Mouse (Mus musculus) limb, embryonic 11.5 days (tissue): ENCODE measurements around the gene Manba. TPM values are rescaled to one million over a fixed set of nuclear protein-coding genes. Genes with fewer than 3 reads are reported as not detected.
A peak's percentile ranks its signal among the peaks of the same experiment; 100 is the strongest.

Experiments
- ATAC-seq: fragments of 200-750 bp; cut with Nextera tagmentation; 2 replicates; pipeline ENCODE4 v1.8.0; 2017; ENCODE audit warnings: low read depth; ENCODE audit not compliant: insufficient number of reproducible peaks, low FRiP score, low TSS enrichment
- DNase-seq: peaks from one replicate; pipeline ENCODE4 v3.0.0-alpha.2; 2015; ENCODE audit warnings: low spot score
- H3K27ac ChIP-seq: fragments of 300-500 bp; sonication (generic); replicated peaks from 2 replicates; pipeline ENCODE4 v1.5.1; 2014; ENCODE audit warnings: low read depth, mild to moderate bottlenecking, low read length
- H3K27me3 ChIP-seq: fragments of 300-500 bp; sonication (generic); 2 replicates; pipeline ENCODE4 v1.6.1; 2014; ENCODE audit warnings: mild to moderate bottlenecking, low read length, mixed read lengths; ENCODE audit not compliant: control insufficient read depth, insufficient read depth
- H3K36me3 ChIP-seq: fragments of 300-500 bp; sonication (generic); 2 replicates; pipeline ENCODE4 v1.6.1; 2014; ENCODE audit warnings: mild to moderate bottlenecking, low read length, moderate library complexity, mixed read lengths; ENCODE audit not compliant: control insufficient read depth, insufficient read depth
- H3K4me1 ChIP-seq: fragments of 300-500 bp; sonication (generic); 2 replicates; pipeline ENCODE4 v1.6.1; 2014; ENCODE audit warnings: low read length, mixed read lengths; ENCODE audit not compliant: control insufficient read depth, insufficient read depth
- H3K4me2 ChIP-seq: fragments of 300-500 bp; sonication (generic); 2 replicates; pipeline ENCODE4 v1.6.1; 2014; ENCODE audit warnings: low read depth, mild to moderate bottlenecking, moderate library complexity; ENCODE audit not compliant: severe bottlenecking
- H3K4me3 ChIP-seq: fragments of 300-500 bp; sonication (generic); 2 replicates; pipeline ENCODE4 v1.5.1; 2014; ENCODE audit warnings: low read depth, low read length
- H3K9ac ChIP-seq: fragments of 300-500 bp; sonication (generic); 2 replicates; pipeline ENCODE4 v1.6.1; 2014; ENCODE audit warnings: mild to moderate bottlenecking, low read length
- H3K9me3 ChIP-seq: fragments of 300-500 bp; sonication (generic); 2 replicates; pipeline ENCODE4 v1.6.1; 2016; ENCODE audit warnings: low read length; ENCODE audit not compliant: control insufficient read depth
- WGBS: fragments of 180-500 bp; shearing (Covaris S2); extraction: QIAGEN DNeasy Blood & Tissue Kit; methylation state at CpG from one replicate; pipeline ENCODE4 v1.1.7; 2014; 5-methylcytosine and 5-hydroxymethylcytosine counted together
- polyA plus RNA-seq: library from polyadenylated mRNA; unstranded; fragments of >200 nt; fragmentation: Nextera tagmentation; extraction: Ambion mirVana; gene quantifications from 2 replicates; pipeline ENCODE4 v1.2.1, GENCODE M21; 2014

The Manba gene
- polyA plus RNA-seq, 1 experiment from 2014 or later: 4.1 TPM

GRCm38 (mm10) chr3:135568633-135569032 lies 83.2 kb downstream of the Manba start:
- WGBS: 62% methylated on average over 5 of the region's 5 CpGs
- Histone ChIP-seq H3K4me1 (no peaks in the 10 kb centered on the region), H3K9ac (no peak overlapping the region), H3K9me3 (no peaks in the 10 kb centered on the region), H3K27ac (no peak overlapping the region), H3K27me3 (no peaks in the 10 kb centered on the region), H3K36me3 (no peaks in the 10 kb centered on the region), H3K4me3 (no peak overlapping the region), H3K4me2 (no peak overlapping the region)
- no peak for DNase-seq
- ATAC-seq: no peak

DNA sequence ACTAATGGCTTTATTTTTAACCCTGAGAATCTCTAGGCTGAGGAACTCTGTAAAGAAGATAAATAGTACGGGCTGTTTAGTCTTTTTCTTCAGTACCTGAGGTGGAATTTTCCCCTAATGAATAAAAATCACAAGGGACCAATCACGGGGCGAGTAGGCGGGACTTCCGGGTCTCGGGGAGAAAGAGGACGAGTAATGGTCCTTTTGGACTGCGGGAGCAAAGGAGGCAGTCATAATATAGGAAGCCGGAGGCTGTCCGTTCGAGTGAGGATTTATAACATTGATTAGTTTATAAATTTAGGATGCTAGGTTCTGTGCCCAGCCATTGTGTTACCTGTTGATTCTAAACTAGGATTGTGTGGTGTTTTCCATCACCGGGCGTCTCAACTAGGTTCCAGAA lies 86.1 kb downstream of the Manba start:
- H3K9me3 ChIP-seq: no peaks in the 10 kb centered on the region
- H3K27me3 ChIP-seq: no peaks in the 10 kb centered on the region
- H3K9ac ChIP-seq: no peak overlapping the region
- no peak for ATAC-seq
- H3K4me1 ChIP-seq: no peaks in the 10 kb centered on the region
- 63% methylated on average over 13 of the region's 13 CpGs for WGBS
- H3K36me3 ChIP-seq: no peaks in the 10 kb centered on the region
- no peak for DNase-seq
- H3K4me3 ChIP-seq: no peak overlapping the region
- H3K4me2 ChIP-seq: no peak overlapping the region
- no peak overlapping the region for H3K27ac ChIP-seq

DNA sequence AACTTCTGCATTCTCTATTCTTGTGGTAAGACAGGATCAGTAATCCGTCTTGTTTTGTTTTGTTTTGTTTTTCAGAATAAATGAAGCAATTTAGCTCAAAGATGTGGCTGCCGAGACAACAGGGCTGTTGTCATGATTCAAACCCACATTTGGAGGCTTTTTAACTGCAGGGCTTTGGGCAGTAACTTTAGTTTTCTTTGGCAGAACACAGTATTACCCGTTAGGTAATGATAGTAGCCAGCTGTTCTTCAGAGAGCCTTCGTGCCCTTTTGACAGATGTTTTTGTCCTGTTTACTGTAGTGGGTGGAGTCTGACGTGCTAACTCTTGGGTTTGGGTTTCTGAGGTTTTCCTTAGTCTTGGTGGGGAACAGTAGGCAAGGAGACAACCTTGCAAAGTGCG lies 87.6 kb downstream of the Manba start:
- H3K4me3 ChIP-seq: no peak overlapping the region
- no peak overlapping the region for H3K9ac ChIP-seq
- no peaks in the 10 kb centered on the region for H3K27me3 ChIP-seq
- H3K36me3 ChIP-seq: no peaks in the 10 kb centered on the region
- H3K9me3 ChIP-seq: no peaks in the 10 kb centered on the region
- H3K4me2 ChIP-seq: no peak overlapping the region
- ATAC-seq (no peak), DNase-seq (no peak)
- H3K27ac ChIP-seq: no peak overlapping the region
- 53% methylated on average over 6 of the region's 6 CpGs for WGBS
- H3K4me1 ChIP-seq: no peaks in the 10 kb centered on the region

- no peaks in the 10 kb centered on the region for H3K9me3 ChIP-seq
- H3K4me3 ChIP-seq: no peak overlapping the region
- DNase-seq: no peak
- H3K4me2 ChIP-seq: no peak overlapping the region
- H3K27ac ChIP-seq: no peak overlapping the region
- no peaks in the 10 kb centered on the region for H3K4me1 ChIP-seq
- H3K27me3 ChIP-seq: no peaks in the 10 kb centered on the region
- 95% methylated on average over 3 of the region's 3 CpGs for WGBS
- no peak for ATAC-seq
- H3K36me3 ChIP-seq: no peaks in the 10 kb centered on the region
- H3K9ac ChIP-seq: no peak overlapping the region
Measured at GRCm38 (mm10) chr3:135575126-135575525, 89.7 kb downstream of the Manba start.

DNA sequence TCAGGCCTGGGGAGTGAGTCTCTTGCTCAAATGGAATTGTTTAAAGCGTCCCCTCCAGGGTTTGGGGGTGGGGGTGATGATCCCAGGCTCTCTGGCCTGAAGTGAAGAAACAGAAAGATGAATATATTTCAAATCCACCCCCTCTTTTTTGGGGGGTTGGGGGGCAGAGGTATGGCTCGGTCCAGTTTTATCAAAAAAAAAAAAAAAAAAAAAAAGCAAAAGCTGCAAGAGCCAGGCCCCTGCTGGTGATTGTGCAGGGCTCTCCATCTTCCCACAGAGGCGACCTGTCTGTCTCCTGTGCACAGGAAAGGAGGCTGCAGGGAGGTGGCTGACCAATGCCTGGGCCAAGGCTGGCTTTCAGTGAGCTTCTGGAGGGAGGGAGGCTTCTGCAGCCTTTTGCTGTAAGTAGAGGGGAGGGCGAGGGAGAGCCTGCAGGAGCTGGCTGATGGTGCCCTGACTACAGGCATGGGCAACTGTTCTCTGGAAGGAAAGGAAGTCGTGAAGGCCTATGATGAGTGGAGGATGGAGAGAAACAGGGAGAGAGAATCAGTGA lies 93.3 kb downstream of the Manba start:
- no peak overlapping the region for H3K27ac ChIP-seq
- H3K9ac ChIP-seq: no peak overlapping the region
- no peak overlapping the region for H3K4me3 ChIP-seq
- no peaks in the 10 kb centered on the region; the same call in 1 of the 2 replicates for H3K36me3 ChIP-seq
- ATAC-seq (no peak), DNase-seq (no peak)
- no peaks in the 10 kb centered on the region for H3K27me3 ChIP-seq
- WGBS: 51% methylated on average over 5 of the region's 5 CpGs
- H3K4me2 ChIP-seq: no peak overlapping the region
- 0 out of 2 replicates have a peak, but pooled peaks cover 2% of the 10 kb centered on the region for H3K4me1 ChIP-seq
- no peaks in the 10 kb centered on the region for H3K9me3 ChIP-seq

DNA sequence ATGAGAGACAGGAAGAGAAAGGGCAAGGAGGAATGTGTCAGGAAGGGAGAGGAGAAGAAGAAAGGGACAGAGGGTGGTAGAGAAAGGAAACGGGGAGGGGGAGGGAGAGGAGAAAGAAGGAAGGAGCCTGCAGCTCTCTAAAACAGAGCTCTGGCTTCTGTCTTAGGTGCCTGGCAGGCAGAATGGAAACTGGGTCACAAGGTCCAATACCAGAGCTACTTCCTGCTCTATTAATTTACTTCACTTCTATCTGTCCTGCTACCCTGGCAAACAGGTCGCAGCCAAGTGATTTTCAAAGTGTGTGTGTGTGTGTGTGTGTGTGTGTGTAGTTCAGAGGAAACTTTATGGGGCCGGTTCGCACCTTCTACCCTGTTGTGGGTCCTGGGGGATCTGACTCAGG lies 93.8 kb downstream of the Manba start:
- Histone ChIP-seq H3K4me3 (no peak overlapping the region), H3K9me3 (no peaks in the 10 kb centered on the region), H3K4me1 (0 out of 2 replicates have a peak, but pooled peaks cover 2% of the 10 kb centered on the region), H3K27ac (no peak overlapping the region), H3K4me2 (no peak overlapping the region), H3K9ac (no peak overlapping the region), H3K27me3 (no peaks in the 10 kb centered on the region), H3K36me3 (no peaks in the 10 kb centered on the region; the same call in 1 of the 2 replicates)
- WGBS: 37% methylated on average over 4 of the region's 4 CpGs
- no peak for DNase-seq
- no peak for ATAC-seq

- H3K9me3 ChIP-seq: no peaks in the 10 kb centered on the region
- no peak overlapping the region for H3K4me3 ChIP-seq
- no peaks in the 10 kb centered on the region for H3K27me3 ChIP-seq
- H3K4me1 ChIP-seq: 0 out of 2 replicates have a peak, but pooled peaks cover 2% of the 10 kb centered on the region
- ATAC-seq: 0 out of 2 replicates have a peak, but pooled peaks have one; percentile 42
- H3K36me3 ChIP-seq: no peaks in the 10 kb centered on the region; the same call in 1 of the 2 replicates
- H3K9ac ChIP-seq: no peak overlapping the region
- DNase-seq: peak; percentile 33
- H3K27ac ChIP-seq: no peak overlapping the region
- 67% methylated on average over 21 of the region's 21 CpGs for WGBS
- no peak overlapping the region for H3K4me2 ChIP-seq
Measured at GRCm38 (mm10) chr3:135580439-135581275, 95.2 kb downstream of the Manba start.

DNA sequence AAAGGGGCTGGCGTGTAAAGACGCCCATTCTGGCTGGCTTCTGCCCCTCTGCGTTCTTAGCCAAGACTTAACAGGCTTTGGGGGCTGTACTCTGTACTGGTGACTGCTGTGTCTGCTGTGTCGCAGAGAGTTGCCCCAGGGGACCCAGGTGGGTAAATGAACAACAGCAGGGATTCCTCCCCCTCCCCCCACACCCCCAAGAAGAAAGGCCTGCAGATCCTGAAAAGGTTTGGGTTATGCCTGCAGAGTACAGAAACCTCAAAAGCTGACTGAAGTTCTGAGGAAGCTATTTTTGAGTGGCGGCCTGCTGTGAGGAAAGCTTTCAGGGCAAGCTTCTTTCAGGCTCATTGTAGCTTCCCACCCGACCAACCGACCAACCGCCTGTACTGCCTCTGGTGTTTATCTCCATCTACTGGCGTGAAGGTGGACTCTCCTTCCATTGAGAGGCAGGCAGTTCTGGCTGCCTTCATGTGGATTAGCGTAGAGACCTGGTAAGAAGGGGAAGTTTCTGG lies 96.3 kb downstream of the Manba start:
- Histone ChIP-seq H3K27me3 (no peaks in the 10 kb centered on the region), H3K9me3 (no peaks in the 10 kb centered on the region), H3K4me2 (no peak overlapping the region), H3K9ac (0 out of 2 replicates have a peak overlapping the region, but pooled peaks have one; percentile 19), H3K36me3 (no peaks in the 10 kb centered on the region; the same call in 1 of the 2 replicates), H3K4me1 (0 out of 2 replicates have a peak, but pooled peaks cover 2% of the 10 kb centered on the region), H3K4me3 (no peak overlapping the region), H3K27ac (no peak overlapping the region)
- DNase-seq (peak; percentile 42), ATAC-seq (0 out of 2 replicates have a peak, but pooled peaks have one; percentile 11)
- 27% methylated on average over 10 of the region's 10 CpGs for WGBS
